Comparison of ENCODE assay signal across 9 mouse cellular contexts in the genomic region with DNA sequence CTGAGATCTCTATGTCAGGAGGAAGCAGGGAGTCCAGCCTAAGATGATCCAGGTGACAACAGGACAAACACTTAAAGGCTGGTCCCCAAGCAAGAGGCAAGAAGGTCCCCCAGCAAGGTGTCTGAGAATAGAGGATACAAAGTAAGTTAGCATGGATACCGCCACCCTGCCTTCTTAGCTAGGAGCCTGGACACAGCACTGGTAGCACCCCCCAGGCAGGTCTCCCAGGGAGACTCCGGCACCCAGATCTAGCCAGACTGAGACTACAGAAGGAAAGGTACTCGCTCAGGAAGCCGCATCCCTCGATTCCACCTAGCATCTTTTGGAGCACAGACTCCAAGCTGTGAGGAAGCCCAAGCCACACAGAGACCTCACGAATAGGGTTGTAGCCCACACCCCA. TPM values are rescaled to one million over a fixed set of nuclear protein-coding genes. Genes with fewer than 3 reads are reported as not detected.
A peak's percentile ranks its signal among the peaks of the same experiment; 100 is the strongest.
DNase-seq lines count a peak whose midpoint lies in the region; ATAC-seq lines count a peak whose summit lies in the region.
"Had no signal": no experiment of that assay in that cellular context is flagged by ENCODE, and none has a peak within 500 bp of the region (broad histone marks: within the 10 kb centered on the region; RNA-seq: fewer than 3 reads in every experiment).

No protein-coding gene starts in this region.

- peak overlapping the region; percentile 92; the same call in 1 of the 2 replicates for H3K4me2 ChIP-seq in liver, embryonic 11.5 days
- peak overlapping the region; percentile 75 for H3K4me2 ChIP-seq in forebrain, embryonic 13.5 days
- peak overlapping the region; percentile 85; the same call in 1 of the 2 replicates for H3K4me2 ChIP-seq in limb, embryonic 11.5 days (ENCODE audit: low read depth, severe bottlenecking)
- peak overlapping the region; percentile 85 for H3K4me2 ChIP-seq in neural tube, embryonic 15.5 days

- ATAC-seq in liver, embryonic 11.5 days (replicated peaks; ENCODE audit: low FRiP score): no peak
- ATAC-seq in forebrain, embryonic 13.5 days: no peak
- ATAC-seq in limb, embryonic 11.5 days (ENCODE audit: insufficient number of reproducible peaks, low FRiP score, low TSS enrichment, low read depth): no peak
- ATAC-seq in neural tube, embryonic 15.5 days (ENCODE audit: low FRiP score): no peak
- no peak for ATAC-seq in monocyte, adult 5-6 weeks (replicated peaks; ENCODE audit: insufficient number of reproducible peaks, low FRiP score, low TSS enrichment, poor library complexity, severe bottlenecking)

- peak overlapping the region; percentile 90; the same call in 1 of the 2 replicates for H3K9ac ChIP-seq in liver, embryonic 11.5 days (ENCODE audit: low read depth, low read length)
- H3K9ac ChIP-seq in forebrain, embryonic 13.5 days: peak overlapping the region; percentile 93
- no peak overlapping the region for H3K9ac ChIP-seq in limb, embryonic 11.5 days (ENCODE audit: low read length)
- H3K9ac ChIP-seq in neural tube, embryonic 15.5 days (replicated peaks): 0 out of 2 replicates have a peak overlapping the region, but pooled peaks have one; percentile 78

- no peaks in the 10 kb centered on the region for H3K9me3 ChIP-seq in liver, embryonic 11.5 days (ENCODE audit: control insufficient read depth, low read length)
- H3K9me3 ChIP-seq in forebrain, embryonic 13.5 days (replicated peaks): no peaks in the 10 kb centered on the region
- H3K9me3 ChIP-seq in limb, embryonic 11.5 days (ENCODE audit: control insufficient read depth, low read length): no peaks in the 10 kb centered on the region
- no peaks in the 10 kb centered on the region for H3K9me3 ChIP-seq in neural tube, embryonic 15.5 days (replicated peaks)

- H3K4me1 ChIP-seq in liver, embryonic 11.5 days (replicated peaks; ENCODE audit: control insufficient read depth, insufficient read depth, low read length): peaks cover 3% of the 10 kb centered on the region; the same call in 1 of the 2 replicates
- peaks cover 26% of the 10 kb centered on the region for H3K4me1 ChIP-seq in forebrain, embryonic 13.5 days
- H3K4me1 ChIP-seq in limb, embryonic 11.5 days (ENCODE audit: control insufficient read depth, insufficient read depth, low read length): peaks cover 11% of the 10 kb centered on the region
- H3K4me1 ChIP-seq in neural tube, embryonic 15.5 days: peaks cover 31% of the 10 kb centered on the region

- 90% methylated on average over 6 of the region's 6 CpGs for WGBS in liver, embryonic 11.5 days
- 94% methylated on average over 6 of the region's 6 CpGs for WGBS in forebrain, embryonic 13.5 days
- 92% methylated on average over 6 of the region's 6 CpGs for WGBS in limb, embryonic 11.5 days
- WGBS in neural tube, embryonic 15.5 days: 89% methylated on average over 6 of the region's 6 CpGs

- H3K36me3 ChIP-seq in liver, embryonic 11.5 days (ENCODE audit: control insufficient read depth, insufficient read depth, low read length): peaks cover 14% of the 10 kb centered on the region; the same call in 1 of the 2 replicates
- peaks cover 26% of the 10 kb centered on the region for H3K36me3 ChIP-seq in forebrain, embryonic 13.5 days (ENCODE audit: poor library complexity, severe bottlenecking)
- peaks cover 15% of the 10 kb centered on the region for H3K36me3 ChIP-seq in limb, embryonic 11.5 days (ENCODE audit: control insufficient read depth, insufficient read depth, low read length)
- H3K36me3 ChIP-seq in neural tube, embryonic 15.5 days: peaks cover 22% of the 10 kb centered on the region

- DNase-seq in liver, embryonic 11.5 days (ENCODE audit: low spot score): no peak
- DNase-seq in liver: no peak
- DNase-seq in limb, embryonic 11.5 days (ENCODE audit: low spot score): no peak
- no peak for DNase-seq in layer of hippocampus, adult 11-12 months (ENCODE audit: low spot score)
- DNase-seq: lung, postnatal 14 days had no signal

- H3K4me3 ChIP-seq in liver, embryonic 11.5 days (ENCODE audit: low read depth, low read length): peak overlapping the region; percentile 92; the same call in 1 of the 2 replicates
- peak overlapping the region; percentile 94 for H3K4me3 ChIP-seq in forebrain, embryonic 13.5 days
- H3K4me3 ChIP-seq in limb, embryonic 11.5 days (ENCODE audit: low read depth, low read length): no peak overlapping the region; the same call in 1 of the 2 replicates
- H3K4me3 ChIP-seq in neural tube, embryonic 15.5 days (replicated peaks): peak overlapping the region; percentile 83; the same call in 1 of the 2 replicates

- H3K27me3 ChIP-seq in liver, embryonic 11.5 days (replicated peaks; ENCODE audit: control insufficient read depth, insufficient read depth, low read length): no peaks in the 10 kb centered on the region
- no peaks in the 10 kb centered on the region for H3K27me3 ChIP-seq in forebrain, embryonic 13.5 days
- H3K27me3 ChIP-seq in limb, embryonic 11.5 days (ENCODE audit: control insufficient read depth, insufficient read depth, low read length): no peaks in the 10 kb centered on the region
- H3K27me3 ChIP-seq in neural tube, embryonic 15.5 days (replicated peaks): no peaks in the 10 kb centered on the region

- H3K27ac ChIP-seq in liver, embryonic 11.5 days (ENCODE audit: low read depth, low read length): no peak overlapping the region
- H3K27ac ChIP-seq in forebrain, embryonic 13.5 days: no peak overlapping the region
- no peak overlapping the region for H3K27ac ChIP-seq in limb, embryonic 11.5 days (replicated peaks; ENCODE audit: low read depth, low read length)
- no peak overlapping the region for H3K27ac ChIP-seq in neural tube, embryonic 15.5 days (replicated peaks)

RNA-seq across cellular contexts. Expression of gene Mier2, which starts 1.8 kb away (rescaled TPM):
- 33.1 and 36.5 TPM in 2 replicates for polyA plus RNA-seq in liver, embryonic 11.5 days (2014; fragmentation: Nextera tagmentation; extraction: Ambion mirVana)
- polyA plus RNA-seq in forebrain, embryonic 13.5 days (2015; fragmentation: Nextera tagmentation; extraction: Ambion mirVana): 53.9 and 60.2 TPM in 2 replicates
- 54.2 and 56.2 TPM in 2 replicates for polyA plus RNA-seq in limb, embryonic 11.5 days (2014; fragmentation: Nextera tagmentation; extraction: Ambion mirVana)
- polyA plus RNA-seq in neural tube, embryonic 15.5 days (2015; fragmentation: Nextera tagmentation; extraction: Ambion mirVana): 61.7 and 68.6 TPM in 2 replicates
- 10.0 to 20.6 TPM (median 14.6 TPM) in 3 replicates for total RNA-seq in monocyte, adult 5-6 weeks (2017)

RNA-seq across cellular contexts. Expression of gene Plpp2, which starts 19.6 kb away (rescaled TPM):
- polyA plus RNA-seq in liver, embryonic 11.5 days (2014; fragmentation: Nextera tagmentation; extraction: Ambion mirVana): 27.1 and 30.1 TPM in 2 replicates
- polyA plus RNA-seq in forebrain, embryonic 13.5 days (2015; fragmentation: Nextera tagmentation; extraction: Ambion mirVana): 7.0 and 7.9 TPM in 2 replicates
- polyA plus RNA-seq in limb, embryonic 11.5 days (2014; fragmentation: Nextera tagmentation; extraction: Ambion mirVana): 20.3 and 21.8 TPM in 2 replicates
- 23.7 and 26.2 TPM in 2 replicates for polyA plus RNA-seq in neural tube, embryonic 15.5 days (2015; fragmentation: Nextera tagmentation; extraction: Ambion mirVana)
- 3.1 to 4.3 TPM (median 3.3 TPM) in 3 replicates for total RNA-seq in monocyte, adult 5-6 weeks (2017)

RNA-seq across cellular contexts. Expression of gene Theg, which starts 34.0 kb away (rescaled TPM):
- polyA plus RNA-seq in liver, embryonic 11.5 days (2014; fragmentation: Nextera tagmentation; extraction: Ambion mirVana): not detected in 2 replicates
- not detected in 2 replicates for polyA plus RNA-seq in forebrain, embryonic 13.5 days (2015; fragmentation: Nextera tagmentation; extraction: Ambion mirVana)
- polyA plus RNA-seq in limb, embryonic 11.5 days (2014; fragmentation: Nextera tagmentation; extraction: Ambion mirVana): not detected in 2 replicates
- polyA plus RNA-seq in neural tube, embryonic 15.5 days (2015; fragmentation: Nextera tagmentation; extraction: Ambion mirVana): 0.37 TPM in 1 of 2 replicates, not detected in the other
- total RNA-seq in monocyte, adult 5-6 weeks (2017): not detected in 3 replicates
- total RNA-seq: MEL had no signal
